Mouse (Mus musculus): ENCODE results near the gene Neurod4. TPM values are rescaled to one million over a fixed set of nuclear protein-coding genes. Genes with fewer than 3 reads are reported as not detected.

The Neurod4 gene
- total and polyA plus RNA-seq, 2 experiments, result not detected

- no peak for DNase-seq (ENCODE audit: extremely low read depth, low read depth, low spot score)
- H3K36me3 ChIP-seq (ENCODE audit: control insufficient read depth, insufficient read depth, low read length), result no peaks in the 10 kb centered on the region
- H3K79me2 ChIP-seq (ENCODE audit: control insufficient read depth, insufficient read depth, low read length), result no peaks in the 10 kb centered on the region
- no peaks in the 10 kb centered on the region for H3K4me1 ChIP-seq (ENCODE audit: control insufficient read depth, insufficient read depth, low read length)
- no peak overlapping the region for H3K27ac ChIP-seq (replicated peaks; ENCODE audit: insufficient read depth, low read depth, low read length)
- TF ChIP-seq CTCF (IDR thresholded peaks at IDR 0.05; ENCODE audit: low read depth, low read length), result no peak
- no peak for TF ChIP-seq POLR2A (IDR thresholded peaks at IDR 0.05; ENCODE audit: extremely low read depth, insufficient read depth, low read length)
- no peaks in the 10 kb centered on the region for H3K27me3 ChIP-seq (ENCODE audit: control insufficient read depth, insufficient read depth, low read length)
- no peak overlapping the region for H3K9ac ChIP-seq (ENCODE audit: low read depth, low read length)
- WGBS, result 60% methylated on average over 4 of the region's 4 CpGs
- no peak overlapping the region for H3K4me3 ChIP-seq (ENCODE audit: insufficient read depth, low read depth, low read length)
Measured at GRCm38 (mm10) chr10:130263203-130263602, 16.8 kb downstream of the Neurod4 start.

GRCm38 (mm10) chr10:130259483-130259882, 20.6 kb downstream of the Neurod4 start:
- TF ChIP-seq POLR2A (IDR thresholded peaks at IDR 0.05; ENCODE audit: extremely low read depth, insufficient read depth, low read length) (no peak), CTCF (IDR thresholded peaks at IDR 0.05; ENCODE audit: low read depth, low read length) (no peak)
- no peak for DNase-seq (ENCODE audit: extremely low read depth, low read depth, low spot score)
- WGBS, result 66% methylated on average over 1 of the region's 1 CpGs
- no peak overlapping the region for H3K27ac ChIP-seq (replicated peaks; ENCODE audit: insufficient read depth, low read depth, low read length)
- no peaks in the 10 kb centered on the region for H3K79me2 ChIP-seq (ENCODE audit: control insufficient read depth, insufficient read depth, low read length)
- H3K9ac ChIP-seq (ENCODE audit: low read depth, low read length), result no peak overlapping the region
- no peaks in the 10 kb centered on the region for H3K36me3 ChIP-seq (ENCODE audit: control insufficient read depth, insufficient read depth, low read length)
- no peaks in the 10 kb centered on the region for H3K4me1 ChIP-seq (ENCODE audit: control insufficient read depth, insufficient read depth, low read length)
- no peak overlapping the region for H3K4me3 ChIP-seq (ENCODE audit: insufficient read depth, low read depth, low read length)
- no peaks in the 10 kb centered on the region for H3K27me3 ChIP-seq (ENCODE audit: control insufficient read depth, insufficient read depth, low read length)

GRCm38 (mm10) chr10:130244271-130244670, 35.8 kb downstream of the Neurod4 start:
- 12% methylated on average over 2 of the region's 2 CpGs for WGBS
- no peak for DNase-seq (ENCODE audit: extremely low read depth, low read depth, low spot score)

GRCm38 (mm10) chr10:130238318-130239209, 41.5 kb downstream of the Neurod4 start:
- Histone ChIP-seq H3K4me1 (ENCODE audit: control insufficient read depth, insufficient read depth, low read length) (no peaks in the 10 kb centered on the region), H3K27me3 (ENCODE audit: control insufficient read depth, insufficient read depth, low read length) (no peaks in the 10 kb centered on the region), H3K4me3 (ENCODE audit: insufficient read depth, low read depth, low read length) (no peak overlapping the region), H3K9ac (ENCODE audit: low read depth, low read length) (no peak overlapping the region), H3K36me3 (ENCODE audit: control insufficient read depth, insufficient read depth, low read length) (no peaks in the 10 kb centered on the region), H3K27ac (replicated peaks; ENCODE audit: insufficient read depth, low read depth, low read length) (no peak overlapping the region), H3K79me2 (ENCODE audit: control insufficient read depth, insufficient read depth, low read length) (no peaks in the 10 kb centered on the region)
- 69% methylated on average over 2 of the region's 2 CpGs for WGBS
- DNase-seq (ENCODE audit: extremely low read depth, low read depth, low spot score), result no peak
- TF ChIP-seq POLR2A (IDR thresholded peaks at IDR 0.05; ENCODE audit: extremely low read depth, insufficient read depth, low read length), result no peak
- no peak for TF ChIP-seq CTCF (IDR thresholded peaks at IDR 0.05; ENCODE audit: low read depth, low read length)

More at GRCm38 (mm10) chr10:130244271-130244670, 35.8 kb downstream of the Neurod4 start:
- H3K9ac ChIP-seq (ENCODE audit: low read depth, low read length), result no peak overlapping the region
- H3K27ac ChIP-seq (replicated peaks; ENCODE audit: insufficient read depth, low read depth, low read length), result no peak overlapping the region
- no peak for TF ChIP-seq CTCF (IDR thresholded peaks at IDR 0.05; ENCODE audit: low read depth, low read length)
- no peak for TF ChIP-seq POLR2A (IDR thresholded peaks at IDR 0.05; ENCODE audit: extremely low read depth, insufficient read depth, low read length)
- H3K79me2 ChIP-seq (ENCODE audit: control insufficient read depth, insufficient read depth, low read length), result no peaks in the 10 kb centered on the region
- no peaks in the 10 kb centered on the region for H3K4me1 ChIP-seq (ENCODE audit: control insufficient read depth, insufficient read depth, low read length)
- H3K36me3 ChIP-seq (ENCODE audit: control insufficient read depth, insufficient read depth, low read length), result no peaks in the 10 kb centered on the region
- H3K4me3 ChIP-seq (ENCODE audit: insufficient read depth, low read depth, low read length), result no peak overlapping the region
- no peaks in the 10 kb centered on the region for H3K27me3 ChIP-seq (ENCODE audit: control insufficient read depth, insufficient read depth, low read length)

GRCm38 (mm10) chr10:130234576-130234975, 45.5 kb downstream of the Neurod4 start:
- H3K4me1 ChIP-seq (ENCODE audit: control insufficient read depth, insufficient read depth, low read length), result no peaks in the 10 kb centered on the region

GRCm38 (mm10) chr10:130232117-130232516, 47.9 kb downstream of the Neurod4 start:
- Histone ChIP-seq H3K4me1 (ENCODE audit: control insufficient read depth, insufficient read depth, low read length) (no peaks in the 10 kb centered on the region), H3K79me2 (ENCODE audit: control insufficient read depth, insufficient read depth, low read length) (no peaks in the 10 kb centered on the region), H3K27me3 (ENCODE audit: control insufficient read depth, insufficient read depth, low read length) (no peaks in the 10 kb centered on the region), H3K36me3 (ENCODE audit: control insufficient read depth, insufficient read depth, low read length) (no peaks in the 10 kb centered on the region), H3K4me3 (ENCODE audit: insufficient read depth, low read depth, low read length) (no peak overlapping the region), H3K9ac (ENCODE audit: low read depth, low read length) (no peak overlapping the region), H3K27ac (replicated peaks; ENCODE audit: insufficient read depth, low read depth, low read length) (no peak overlapping the region)
- no peak for DNase-seq (ENCODE audit: extremely low read depth, low read depth, low spot score)
- TF ChIP-seq POLR2A (IDR thresholded peaks at IDR 0.05; ENCODE audit: extremely low read depth, insufficient read depth, low read length), result no peak
- TF ChIP-seq CTCF (IDR thresholded peaks at IDR 0.05; ENCODE audit: low read depth, low read length), result no peak
- 76% methylated on average over 1 of the region's 1 CpGs for WGBS

More at GRCm38 (mm10) chr10:130234576-130234975, 45.5 kb downstream of the Neurod4 start:
- Histone ChIP-seq H3K9ac (ENCODE audit: low read depth, low read length) (no peak overlapping the region), H3K27me3 (ENCODE audit: control insufficient read depth, insufficient read depth, low read length) (no peaks in the 10 kb centered on the region), H3K4me3 (ENCODE audit: insufficient read depth, low read depth, low read length) (no peak overlapping the region), H3K27ac (replicated peaks; ENCODE audit: insufficient read depth, low read depth, low read length) (no peak overlapping the region), H3K36me3 (ENCODE audit: control insufficient read depth, insufficient read depth, low read length) (no peaks in the 10 kb centered on the region), H3K79me2 (ENCODE audit: control insufficient read depth, insufficient read depth, low read length) (no peaks in the 10 kb centered on the region)
- WGBS, result 32% methylated on average over 1 of the region's 1 CpGs
- TF ChIP-seq POLR2A (IDR thresholded peaks at IDR 0.05; ENCODE audit: extremely low read depth, insufficient read depth, low read length) (no peak), CTCF (IDR thresholded peaks at IDR 0.05; ENCODE audit: low read depth, low read length) (no peak)
- no peak for DNase-seq (ENCODE audit: extremely low read depth, low read depth, low spot score)

All from liver, adult 2 months (tissue).